Mouse (Mus musculus) embryonic facial prominence, embryonic 12.5 days (tissue): ENCODE measurements around the gene Spty2d1. TPM values are rescaled to one million over a fixed set of nuclear protein-coding genes. Genes with fewer than 3 reads are reported as not detected.

ENCODE experiments used
- ATAC-seq: fragments of 200-750 bp; cut with Nextera tagmentation; 2 replicates; pipeline ENCODE4 v1.8.0; 2017; ENCODE audit not compliant: insufficient number of reproducible peaks, insufficient read depth, low FRiP score, low TSS enrichment
- H3K27ac ChIP-seq: fragments of 300-500 bp; sonication (generic); 2 replicates; pipeline ENCODE4 v1.5.1; 2016; ENCODE audit warnings: mild to moderate bottlenecking
- H3K27me3 ChIP-seq: fragments of 300-500 bp; sonication (generic); 2 replicates; pipeline ENCODE4 v1.6.1; 2016; ENCODE audit warnings: mild to moderate bottlenecking, moderate library complexity
- H3K36me3 ChIP-seq: fragments of 300-500 bp; sonication (generic); 2 replicates; pipeline ENCODE4 v1.6.1; 2016; ENCODE audit warnings: mild to moderate bottlenecking
- H3K4me1 ChIP-seq: fragments of 300-500 bp; sonication (generic); 2 replicates; pipeline ENCODE4 v1.6.1; 2016
- H3K4me2 ChIP-seq: fragments of 300-500 bp; sonication (generic); replicated peaks from 2 replicates; pipeline ENCODE4 v1.6.1; 2016; ENCODE audit warnings: mild to moderate bottlenecking, moderate library complexity
- H3K4me3 ChIP-seq: fragments of 300-500 bp; sonication (generic); 2 replicates; pipeline ENCODE4 v1.5.1; 2016; ENCODE audit warnings: mild to moderate bottlenecking
- H3K9ac ChIP-seq: fragments of 300-500 bp; sonication (generic); 2 replicates; pipeline ENCODE4 v1.6.1; 2016; ENCODE audit warnings: mild to moderate bottlenecking, moderate library complexity
- H3K9me3 ChIP-seq: fragments of 300-500 bp; sonication (generic); 2 replicates; pipeline ENCODE4 v1.6.1; 2016; ENCODE audit warnings: mild to moderate bottlenecking, moderate library complexity
- WGBS: fragments of 180-500 bp; shearing (Covaris S2); methylation state at CpG from one replicate; pipeline ENCODE4 v1.1.7; 2016; 5-methylcytosine and 5-hydroxymethylcytosine counted together
- polyA plus RNA-seq: library from polyadenylated mRNA; unstranded; fragments of >200 nt; fragmentation: Nextera tagmentation; extraction: Ambion mirVana; gene quantifications from 2 replicates; pipeline ENCODE4 v1.2.1, GENCODE M21; 2016

The Spty2d1 gene
- polyA plus RNA-seq, 1 experiment from 2014 or later, result 18.1 TPM

DNA sequence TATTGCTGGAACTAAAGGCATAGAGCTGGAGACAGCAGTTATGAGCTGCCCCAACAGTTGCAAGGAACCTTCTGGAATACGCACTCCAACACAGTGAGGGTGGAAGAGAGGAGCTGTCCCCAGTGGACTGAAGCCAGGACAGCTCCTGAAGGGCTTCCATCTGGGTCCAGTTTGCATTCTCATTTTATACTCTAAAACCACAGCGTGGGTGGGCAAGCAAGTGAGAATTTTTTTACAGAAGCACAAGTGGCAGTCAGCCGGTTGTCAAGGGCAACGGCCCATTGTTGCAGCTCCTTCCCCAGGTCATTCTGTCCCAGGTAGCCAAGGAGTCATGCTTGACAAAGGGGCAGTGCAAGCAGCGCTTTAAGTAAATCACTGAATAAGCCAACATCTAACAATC is 11.4 kb upstream of the Spty2d1 start:
- H3K4me3 ChIP-seq, result no peak overlapping the region
- peaks cover 5% of the 10 kb centered on the region; the same call in 1 of the 2 replicates for H3K4me1 ChIP-seq
- no peak overlapping the region for H3K27ac ChIP-seq
- H3K4me2 ChIP-seq, result no peak overlapping the region
- H3K36me3 ChIP-seq, result no peaks in the 10 kb centered on the region
- 66% methylated on average over 5 of the region's 5 CpGs for WGBS
- H3K9me3 ChIP-seq, result no peaks in the 10 kb centered on the region
- no peak overlapping the region for H3K9ac ChIP-seq
- H3K27me3 ChIP-seq, result no peaks in the 10 kb centered on the region
- ATAC-seq, result no peak

DNA sequence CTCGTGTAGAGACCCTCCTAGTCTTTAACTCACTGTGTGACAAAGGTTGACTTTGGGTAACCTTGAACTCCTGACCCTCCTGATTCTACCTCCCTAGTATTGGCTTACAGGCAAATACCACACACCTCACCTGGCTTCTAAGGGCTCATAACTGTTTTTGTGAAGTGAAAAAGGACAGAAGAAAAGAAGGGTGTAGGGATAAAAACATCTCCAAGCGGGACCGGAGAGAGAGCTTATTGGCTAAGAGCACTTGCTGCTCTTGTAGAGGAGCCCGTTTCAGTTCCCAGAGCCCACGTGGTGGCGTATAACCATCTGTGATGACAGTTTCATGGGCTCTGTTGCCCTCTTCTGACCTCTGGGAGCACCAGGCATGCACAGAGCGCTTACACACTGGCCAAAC is 8.9 kb upstream of the Spty2d1 start:
- H3K4me3 ChIP-seq, result no peak overlapping the region
- H3K36me3 ChIP-seq, result no peaks in the 10 kb centered on the region
- no peak overlapping the region for H3K4me2 ChIP-seq
- no peaks in the 10 kb centered on the region for H3K9me3 ChIP-seq
- H3K9ac ChIP-seq, result no peak overlapping the region
- no peak for ATAC-seq
- H3K4me1 ChIP-seq, result peaks cover 5% of the 10 kb centered on the region; the same call in 1 of the 2 replicates
- H3K27ac ChIP-seq, result no peak overlapping the region
- WGBS, result 73% methylated on average over 7 of the region's 7 CpGs
- no peaks in the 10 kb centered on the region for H3K27me3 ChIP-seq

DNA sequence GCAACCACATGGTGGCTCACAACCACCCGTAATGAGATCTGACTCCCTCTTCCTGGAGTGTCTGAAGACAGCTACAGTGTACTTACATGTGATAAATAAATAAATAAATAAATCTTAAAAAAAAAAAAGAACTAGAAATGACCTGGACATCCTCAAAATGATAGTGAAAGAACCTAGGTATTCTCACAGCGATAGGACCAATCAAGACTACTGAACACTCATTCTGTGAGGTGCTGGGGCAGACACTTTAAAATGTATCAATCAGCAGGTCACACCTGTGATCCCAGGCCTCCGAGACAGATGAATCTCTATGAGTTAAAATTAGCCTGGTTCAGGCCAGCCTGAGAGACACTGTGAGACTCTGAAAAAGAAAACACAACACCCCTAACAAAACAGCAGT is 8.4 kb upstream of the Spty2d1 start:
- H3K9me3 ChIP-seq, result no peaks in the 10 kb centered on the region
- no peaks in the 10 kb centered on the region for H3K27me3 ChIP-seq
- no peak overlapping the region for H3K27ac ChIP-seq
- 71% methylated on average over 3 of the region's 3 CpGs for WGBS
- no peak overlapping the region for H3K4me2 ChIP-seq
- H3K9ac ChIP-seq, result no peak overlapping the region
- peaks cover 5% of the 10 kb centered on the region; the same call in 1 of the 2 replicates for H3K4me1 ChIP-seq
- ATAC-seq, result no peak
- no peak overlapping the region for H3K4me3 ChIP-seq
- no peaks in the 10 kb centered on the region for H3K36me3 ChIP-seq

DNA sequence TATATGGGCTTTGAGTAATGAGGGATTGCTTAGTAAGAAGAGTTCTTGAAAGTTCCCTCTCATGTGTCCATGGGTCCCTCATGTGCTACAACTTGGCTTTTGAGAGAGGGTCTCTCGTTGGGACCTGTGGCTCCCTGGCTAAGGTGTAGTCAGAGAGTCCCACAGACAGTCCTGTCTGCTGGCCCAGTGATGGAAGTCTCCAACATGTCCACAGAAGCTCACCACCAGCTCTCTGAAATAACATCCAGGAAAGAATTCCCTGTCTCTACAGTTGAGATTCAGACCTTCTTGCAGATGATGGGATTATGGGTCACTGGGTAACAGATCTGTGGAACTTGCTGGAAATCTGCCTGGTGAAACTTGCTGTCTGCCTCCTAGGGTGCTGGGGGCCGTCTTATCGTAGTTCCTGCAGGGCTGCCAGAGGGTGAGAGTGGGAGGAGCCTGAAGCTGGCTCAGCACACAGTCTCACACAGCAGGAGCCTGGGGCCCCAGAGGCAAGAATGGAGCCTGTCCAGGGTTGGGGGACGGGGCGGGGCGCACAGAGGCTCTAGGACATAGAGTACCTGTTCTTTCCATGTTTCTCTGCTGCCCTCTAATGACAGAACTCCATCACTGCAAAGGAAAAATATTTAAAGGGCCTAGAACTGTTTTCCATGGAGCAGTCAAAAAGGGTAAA is 7.3 kb upstream of the Spty2d1 start:
- Histone ChIP-seq H3K4me3 (no peak overlapping the region), H3K27me3 (no peaks in the 10 kb centered on the region), H3K36me3 (no peaks in the 10 kb centered on the region), H3K9ac (no peak overlapping the region), H3K9me3 (no peaks in the 10 kb centered on the region), H3K4me1 (peaks cover 5% of the 10 kb centered on the region; the same call in 1 of the 2 replicates), H3K4me2 (peak overlapping the region; percentile 42), H3K27ac (peak overlapping the region; percentile 23; the same call in 1 of the 2 replicates)
- ATAC-seq, result peak; percentile 95
- WGBS, result 13% methylated on average over 6 of the region's 6 CpGs

DNA sequence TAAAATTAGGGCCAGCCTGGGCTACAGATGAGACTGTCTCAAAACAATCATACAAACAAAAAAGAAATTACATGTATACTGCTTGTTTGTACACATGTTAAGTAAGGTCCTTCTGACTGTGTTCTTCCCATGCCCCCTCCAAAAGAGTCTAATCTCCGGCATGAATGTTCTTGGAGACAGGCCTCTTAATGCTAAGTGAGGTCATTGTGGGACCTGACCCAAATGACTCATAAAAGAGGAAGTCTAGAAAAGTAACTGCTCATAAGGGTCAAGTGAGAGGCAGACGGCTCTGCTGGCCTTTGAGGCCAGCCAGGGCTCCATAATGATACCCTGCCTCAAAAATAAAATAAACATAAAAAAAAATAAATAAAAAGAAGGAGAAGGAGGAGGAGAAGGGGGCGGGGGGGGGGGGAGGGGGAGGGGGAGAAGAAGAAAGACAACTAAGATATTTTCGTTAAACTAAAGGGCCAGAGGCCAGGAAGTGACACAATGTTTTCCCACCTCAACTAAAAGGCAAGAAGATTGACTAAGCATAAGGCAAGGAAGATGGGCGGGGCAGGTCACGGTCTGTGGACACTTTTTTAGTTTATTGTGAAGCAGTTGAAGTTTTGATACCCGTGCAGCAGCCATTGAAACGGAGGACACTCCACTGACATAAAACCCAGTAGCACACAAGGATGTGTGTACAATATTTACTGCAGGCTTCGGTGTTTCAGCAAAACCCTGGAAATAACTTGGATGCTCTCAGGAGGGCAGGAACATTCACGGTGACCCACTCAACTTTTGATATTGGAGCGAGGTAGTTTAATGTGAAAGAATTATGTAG is 6.6 kb upstream of the Spty2d1 start:
- no peak overlapping the region for H3K4me2 ChIP-seq
- peaks cover 5% of the 10 kb centered on the region; the same call in 1 of the 2 replicates for H3K4me1 ChIP-seq
- H3K27me3 ChIP-seq, result no peaks in the 10 kb centered on the region
- H3K27ac ChIP-seq, result no peak overlapping the region
- H3K9me3 ChIP-seq, result no peaks in the 10 kb centered on the region
- H3K36me3 ChIP-seq, result no peaks in the 10 kb centered on the region
- no peak overlapping the region for H3K4me3 ChIP-seq
- 66% methylated on average over 10 of the region's 11 CpGs for WGBS
- ATAC-seq, result no peak
- no peak overlapping the region for H3K9ac ChIP-seq

DNA sequence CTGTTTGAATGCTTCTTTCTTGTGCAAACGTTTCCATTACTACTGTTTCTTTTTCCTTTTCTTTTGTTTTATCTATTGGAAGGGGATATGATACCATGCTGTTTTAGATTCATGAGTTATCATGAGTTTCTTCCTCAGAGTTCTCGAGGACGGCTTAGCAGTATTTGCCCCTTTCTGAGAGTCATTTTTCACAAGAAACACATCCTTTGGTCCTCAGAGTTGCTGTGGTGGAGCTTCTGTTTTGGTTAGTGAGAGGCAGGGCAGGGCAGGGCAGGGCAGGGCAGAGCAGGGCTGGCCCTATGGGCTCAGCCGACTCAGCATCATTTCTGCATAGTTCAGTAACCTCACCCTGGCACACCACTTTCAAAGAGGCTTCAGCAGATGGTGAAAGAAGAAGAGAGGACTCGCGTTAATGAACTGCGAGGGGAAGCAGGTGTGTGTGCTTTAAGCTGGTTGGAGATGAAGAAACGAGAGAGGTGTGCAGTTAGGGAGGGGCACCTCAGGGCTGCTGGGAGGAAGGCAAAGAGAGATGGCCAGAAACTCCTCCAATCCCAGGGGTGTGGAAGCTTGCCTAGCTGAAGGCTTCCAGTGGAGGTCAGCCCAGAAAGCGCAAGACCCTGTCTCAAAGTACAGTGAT is 5.0 kb upstream of the Spty2d1 start:
- no peaks in the 10 kb centered on the region for H3K27me3 ChIP-seq
- H3K4me2 ChIP-seq, result no peak overlapping the region
- no peak for ATAC-seq
- H3K9ac ChIP-seq, result no peak overlapping the region
- H3K4me1 ChIP-seq, result peaks cover 14% of the 10 kb centered on the region
- no peak overlapping the region for H3K27ac ChIP-seq
- H3K9me3 ChIP-seq, result no peaks in the 10 kb centered on the region
- H3K4me3 ChIP-seq, result no peak overlapping the region
- 47% methylated on average over 9 of the region's 9 CpGs for WGBS
- no peaks in the 10 kb centered on the region for H3K36me3 ChIP-seq

DNA sequence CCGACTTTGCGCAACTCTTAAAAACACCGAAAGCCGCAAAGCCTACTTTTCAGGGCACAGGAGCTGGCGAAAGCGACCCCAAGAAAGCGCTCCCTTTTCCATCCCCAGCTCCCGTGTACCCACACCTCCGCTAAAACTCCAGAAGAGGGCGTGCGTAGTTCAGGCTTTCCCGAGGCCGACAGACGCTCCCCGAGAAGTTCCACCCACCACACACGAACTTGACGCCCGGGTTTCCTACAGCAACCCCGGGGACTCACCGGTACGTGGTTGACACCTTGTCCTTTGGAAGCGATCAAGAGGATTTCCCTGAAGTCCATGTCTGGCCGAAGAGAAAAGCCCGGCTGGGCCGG is 418 bp downstream of the Spty2d1 start:
- Histone ChIP-seq H3K27me3 (no peaks in the 10 kb centered on the region), H3K9me3 (no peaks in the 10 kb centered on the region), H3K27ac (peak overlapping the region; percentile 85), H3K4me1 (peaks cover 28% of the 10 kb centered on the region), H3K4me2 (peak overlapping the region; percentile 77), H3K4me3 (peak overlapping the region; percentile 59), H3K36me3 (no peaks in the 10 kb centered on the region), H3K9ac (peak overlapping the region; percentile 61)
- no peak for ATAC-seq
- 1% methylated on average over 25 of the region's 25 CpGs for WGBS

DNA sequence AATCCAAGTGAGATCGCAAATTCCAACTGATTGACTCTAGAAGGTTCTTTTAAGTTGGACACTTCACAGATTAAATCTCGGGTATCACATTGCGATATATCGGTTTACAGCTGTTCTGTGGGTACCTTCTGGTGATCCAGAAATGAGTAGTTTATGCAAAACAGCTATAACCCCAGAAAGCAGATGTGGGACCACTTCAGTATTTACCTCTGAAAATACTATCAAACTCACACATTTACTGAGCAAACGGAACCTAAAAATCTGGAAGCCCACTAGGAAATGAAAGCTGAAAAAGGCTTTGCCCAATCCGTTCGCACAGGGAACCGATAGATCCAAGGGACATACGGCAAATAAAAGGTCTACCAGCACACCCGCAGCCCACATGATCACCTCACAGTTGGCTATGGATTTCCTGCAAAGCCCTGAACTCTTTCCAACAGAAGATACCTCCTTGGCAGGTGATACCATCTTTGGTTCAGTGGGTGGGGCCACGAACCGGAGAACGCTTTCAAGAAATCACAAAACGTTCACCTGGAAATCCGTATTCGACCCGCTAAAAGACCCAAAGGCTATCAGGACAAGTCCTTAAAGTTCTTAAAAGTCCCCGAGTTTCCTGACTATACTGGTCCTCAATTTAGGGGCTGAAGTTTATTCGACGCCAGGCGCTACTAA is 966 bp downstream of the Spty2d1 start:
- peak overlapping the region; percentile 61 for H3K9ac ChIP-seq
- H3K27ac ChIP-seq, result peak overlapping the region; percentile 85
- H3K4me1 ChIP-seq, result peaks cover 33% of the 10 kb centered on the region
- WGBS, result 16% methylated on average over 21 of the region's 21 CpGs
- peak overlapping the region; percentile 77 for H3K4me2 ChIP-seq
- peak overlapping the region; percentile 59 for H3K4me3 ChIP-seq
- no peaks in the 10 kb centered on the region for H3K36me3 ChIP-seq
- H3K9me3 ChIP-seq, result no peaks in the 10 kb centered on the region
- no peak for ATAC-seq
- no peaks in the 10 kb centered on the region for H3K27me3 ChIP-seq

DNA sequence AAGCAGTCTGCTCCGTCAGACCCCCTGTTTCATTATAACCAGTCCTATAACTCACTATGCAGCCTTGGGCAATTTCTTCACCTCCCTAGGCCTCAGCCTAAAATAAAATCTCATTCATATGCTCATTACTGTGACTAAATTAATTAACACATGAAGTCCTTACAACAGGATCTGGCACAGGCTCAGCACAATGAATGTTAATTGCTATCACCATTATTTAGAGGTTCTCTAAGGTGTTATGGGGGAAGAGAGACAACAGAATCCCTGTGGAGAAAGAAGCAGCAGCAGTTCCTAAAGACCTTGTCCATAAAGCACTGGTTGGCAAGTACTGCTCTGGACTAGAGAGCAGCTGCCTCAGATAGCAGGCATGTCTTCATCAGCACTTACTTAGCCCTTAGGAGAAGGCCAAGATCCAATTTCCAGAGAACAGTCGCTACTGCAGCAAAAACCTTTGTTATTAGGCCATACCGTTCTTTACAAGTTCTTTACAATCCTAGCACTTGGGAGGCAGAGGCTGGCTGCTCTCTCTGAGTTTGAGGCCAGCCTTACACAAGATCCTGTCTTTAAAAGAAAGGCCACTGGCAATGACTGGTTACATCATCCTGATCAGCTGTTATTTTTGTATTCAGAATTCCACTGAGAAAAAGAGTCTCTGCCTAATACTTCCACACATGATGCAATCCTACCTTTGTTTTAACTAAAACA is 4.6 kb downstream of the Spty2d1 start:
- no peak overlapping the region for H3K4me3 ChIP-seq
- no peak for ATAC-seq
- WGBS, result 41% methylated on average over 3 of the region's 3 CpGs
- H3K9me3 ChIP-seq, result no peaks in the 10 kb centered on the region
- no peaks in the 10 kb centered on the region for H3K27me3 ChIP-seq
- H3K36me3 ChIP-seq, result peaks cover 8% of the 10 kb centered on the region
- 0 out of 2 replicates have a peak overlapping the region, but pooled peaks have one; percentile 36 for H3K27ac ChIP-seq
- H3K4me1 ChIP-seq, result peaks cover 47% of the 10 kb centered on the region
- no peak overlapping the region for H3K9ac ChIP-seq
- H3K4me2 ChIP-seq, result no peak overlapping the region

DNA sequence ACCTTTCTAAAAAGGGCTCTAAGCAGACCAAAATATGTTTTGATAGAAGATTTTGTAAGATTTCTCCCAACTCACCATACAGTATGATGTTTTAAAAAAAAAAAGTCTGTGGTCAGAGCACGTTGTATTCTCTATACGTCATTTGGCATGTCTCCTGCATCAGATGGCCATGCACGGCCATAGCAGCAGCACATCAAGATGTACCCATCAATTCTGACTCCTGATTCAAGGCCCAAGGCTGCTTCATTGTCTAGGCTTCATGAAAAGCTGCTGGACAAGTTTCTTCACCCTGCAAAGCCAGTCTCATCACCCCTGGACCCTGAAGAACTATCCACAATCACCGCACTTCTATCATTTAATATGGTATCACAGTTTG is 6.3 kb downstream of the Spty2d1 start:
- Histone ChIP-seq H3K27ac (peak overlapping the region; percentile 7; the same call in 1 of the 2 replicates), H3K27me3 (no peaks in the 10 kb centered on the region), H3K36me3 (peaks cover 24% of the 10 kb centered on the region), H3K9me3 (no peaks in the 10 kb centered on the region), H3K4me1 (peaks cover 41% of the 10 kb centered on the region), H3K9ac (no peak overlapping the region), H3K4me3 (no peak overlapping the region), H3K4me2 (0 out of 2 replicates have a peak overlapping the region, but pooled peaks have one; percentile 7)
- ATAC-seq, result no peak
- WGBS, result 60% methylated on average over 4 of the region's 4 CpGs
